Mouse (Mus musculus) left cerebral cortex, adult 9 months (tissue): ENCODE measurements at regions not wholly inside any gene's neighbourhood (a gene's known extent, or its start where the extent isn't known, plus 50 kb on each side); places are given as distances from the start of the nearest gene placed in this dataset.
A peak's percentile ranks its signal among the peaks of the same experiment; 100 is the strongest.

Source experiments
- DNase-seq, 2 experiments: peaks; one replicate each; pipeline ENCODE4 v3.0.0; 2022; ENCODE audit warnings: low spot score in 2 of 2

DNA sequence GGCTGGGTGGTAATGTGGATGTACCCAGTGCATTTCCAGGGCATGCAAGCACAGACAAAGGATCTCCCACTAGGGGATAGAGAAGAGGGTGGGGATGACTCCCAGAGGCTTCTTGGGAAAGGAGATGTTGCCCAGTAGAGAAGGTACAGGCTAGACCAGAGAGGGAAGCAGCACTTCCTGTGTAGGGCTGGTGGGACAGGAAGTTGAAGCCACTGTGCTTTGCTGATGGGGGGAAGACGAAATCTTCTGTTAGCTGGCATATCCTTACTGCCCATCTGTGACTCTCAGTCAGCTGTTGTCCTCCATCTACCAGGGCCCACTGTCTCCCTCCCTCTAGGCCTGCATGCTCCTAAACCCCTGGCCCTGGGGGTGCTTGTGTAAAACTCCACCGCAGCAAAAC, 180.2 kb downstream of the Wdr11 start:
- no peak for DNase-seq

DNA sequence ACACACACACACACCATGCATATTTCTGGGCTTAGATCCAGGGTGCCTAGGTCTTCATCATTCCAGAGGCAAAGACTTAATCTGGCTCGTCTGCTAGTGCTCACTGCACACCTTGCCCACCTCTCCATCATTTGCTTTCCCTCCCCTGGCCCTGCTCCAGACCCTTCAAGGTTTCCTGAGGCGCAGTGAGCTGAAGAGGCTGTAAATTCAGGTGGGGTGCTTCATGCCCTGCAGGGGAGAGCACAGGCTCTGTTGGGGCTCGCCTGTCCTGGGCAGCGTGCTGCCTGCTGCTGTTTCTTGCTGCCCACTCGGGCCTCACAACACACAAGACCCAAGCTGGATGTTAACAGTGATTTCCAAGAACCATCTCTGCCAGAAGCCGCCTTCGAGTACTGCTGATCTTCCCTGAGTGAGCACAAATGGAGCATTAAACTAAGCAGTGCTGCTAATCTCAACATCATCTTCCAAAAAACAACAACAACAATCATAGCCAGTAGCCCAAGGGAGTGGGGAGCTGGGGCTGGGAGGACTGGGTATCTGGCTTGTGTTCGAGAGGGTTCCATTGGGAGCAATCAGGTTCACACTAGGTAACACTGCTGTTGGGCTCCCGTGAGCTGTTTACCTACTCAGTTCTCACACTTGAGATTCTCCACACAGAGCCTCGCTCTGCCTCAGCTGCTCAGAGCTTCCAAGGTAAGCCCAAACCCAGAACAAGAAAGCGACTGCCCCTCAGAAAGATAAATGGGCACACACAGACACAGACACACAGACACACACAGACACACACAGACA, 181.1 kb downstream of the Wdr11 start:
- no peak for DNase-seq

DNA sequence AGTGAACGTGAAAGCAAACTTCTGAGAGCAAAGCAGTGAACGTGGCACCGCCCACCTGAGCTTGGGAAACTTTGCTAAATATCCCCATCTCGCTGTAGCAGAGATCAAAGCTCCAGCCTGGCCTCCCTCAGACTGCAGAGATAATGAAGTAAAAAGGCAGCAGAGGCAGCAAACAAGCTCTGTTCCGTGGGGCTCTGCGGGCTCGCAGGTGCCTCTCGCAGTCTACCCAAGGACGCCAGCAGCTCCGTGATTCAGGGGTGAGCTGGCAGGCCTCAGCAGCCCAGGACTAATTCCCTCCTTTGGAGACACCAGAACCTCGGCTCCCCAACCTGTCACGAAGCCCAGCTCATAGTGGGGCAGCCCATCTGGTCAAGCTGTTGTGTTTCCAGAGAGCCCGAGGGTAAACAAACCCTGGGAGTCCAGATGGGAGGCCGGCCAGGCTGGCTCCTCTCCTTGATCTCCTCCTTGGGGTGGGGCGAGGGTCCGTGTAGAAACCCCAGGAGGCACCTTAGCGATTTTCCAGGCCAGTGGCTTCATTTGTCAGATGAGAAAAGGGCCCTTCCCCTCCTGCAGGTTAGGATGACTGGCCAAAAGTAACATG, 182.7 kb downstream of the Wdr11 start:
- no peak for DNase-seq

DNA sequence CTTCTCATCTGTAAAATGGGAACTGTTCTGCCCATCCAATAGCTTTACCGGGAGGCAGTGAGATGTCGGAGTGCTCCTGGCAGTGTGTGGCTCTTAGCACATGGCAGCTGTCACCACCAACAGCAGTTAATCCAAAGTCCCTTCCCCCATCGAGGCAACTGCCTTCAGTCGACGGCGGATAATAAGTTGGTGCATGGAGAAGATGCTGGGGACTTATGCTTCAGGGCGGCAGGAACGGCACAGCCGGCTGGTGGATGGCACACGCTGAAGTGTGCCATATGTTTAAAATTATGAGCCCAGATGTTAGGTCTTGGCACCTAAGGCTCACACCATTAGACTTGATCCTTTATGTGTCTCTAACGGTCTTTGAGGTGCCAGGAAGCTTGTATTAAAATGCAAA, 183.5 kb downstream of the Wdr11 start:
- DNase-seq = no peak

DNA sequence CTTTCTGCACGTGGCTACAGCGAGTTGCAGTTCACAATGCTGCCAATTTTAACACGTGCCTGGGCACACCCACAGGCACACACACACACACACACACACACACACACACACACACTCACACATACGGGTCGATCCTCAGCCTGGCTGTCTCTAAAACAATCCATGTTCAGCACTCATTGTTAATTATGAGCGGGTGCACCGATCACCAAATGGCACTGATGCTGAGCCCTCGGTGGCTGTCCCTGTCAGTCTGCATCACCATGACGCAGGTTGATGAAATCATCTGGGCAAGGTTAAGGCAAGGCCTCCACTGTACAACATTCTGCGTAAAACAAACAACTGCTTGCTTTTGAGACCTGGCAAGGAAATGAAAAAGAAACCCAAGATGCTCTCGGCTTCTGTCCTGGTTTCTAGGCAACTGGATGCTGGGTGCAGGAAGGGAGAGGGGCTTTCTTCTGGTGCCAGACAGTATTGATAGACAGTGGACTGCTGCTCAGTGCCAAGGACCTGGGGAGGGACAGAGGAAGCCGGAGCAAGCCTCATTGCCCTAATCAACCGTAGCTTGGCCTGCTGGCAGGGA, 187.3 kb downstream of the Wdr11 start:
- peak; percentile 9 to 41 for DNase-seq

DNA sequence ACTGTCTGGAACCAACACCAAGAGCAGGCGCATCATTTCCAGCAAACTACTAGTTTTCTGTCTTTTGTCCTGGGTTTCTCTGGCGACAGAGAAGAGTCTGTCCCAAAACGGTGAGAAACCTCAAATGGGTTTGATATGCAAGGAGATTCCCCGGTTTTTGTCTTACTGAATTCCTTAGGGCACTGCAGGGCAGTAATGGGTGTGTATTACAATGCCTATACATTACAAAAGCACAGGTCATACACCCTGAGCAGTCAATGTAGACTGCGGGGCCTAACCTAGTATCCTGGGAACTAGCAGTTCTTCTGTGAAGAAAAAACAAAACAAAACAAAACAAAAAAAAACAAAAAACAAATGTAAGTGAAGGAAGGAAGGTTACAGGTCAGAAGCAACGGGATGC, 188.3 kb downstream of the Wdr11 start:
- no peak for DNase-seq

DNA sequence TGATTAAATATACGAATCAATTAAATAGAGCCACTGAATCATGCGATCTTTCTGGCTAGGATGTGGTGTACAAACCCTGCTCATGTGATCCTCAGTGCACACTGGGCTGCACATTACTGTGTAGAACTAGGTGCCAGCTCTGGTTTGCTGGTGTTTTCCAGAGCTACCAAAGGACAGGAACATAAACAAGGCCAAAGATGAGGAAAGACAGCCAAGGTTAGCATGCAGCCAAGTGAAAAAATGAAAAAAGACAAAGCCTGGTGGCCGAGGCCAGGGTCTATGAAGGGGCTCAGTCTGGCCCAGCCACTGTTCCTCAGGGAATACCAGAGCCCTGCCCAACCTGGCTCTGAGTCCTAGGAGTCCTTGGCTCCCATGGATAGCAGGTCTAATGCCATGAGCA, 190.1 kb downstream of the Wdr11 start:
- DNase-seq = peak in 1 of 2 experiments; percentile 10

DNA sequence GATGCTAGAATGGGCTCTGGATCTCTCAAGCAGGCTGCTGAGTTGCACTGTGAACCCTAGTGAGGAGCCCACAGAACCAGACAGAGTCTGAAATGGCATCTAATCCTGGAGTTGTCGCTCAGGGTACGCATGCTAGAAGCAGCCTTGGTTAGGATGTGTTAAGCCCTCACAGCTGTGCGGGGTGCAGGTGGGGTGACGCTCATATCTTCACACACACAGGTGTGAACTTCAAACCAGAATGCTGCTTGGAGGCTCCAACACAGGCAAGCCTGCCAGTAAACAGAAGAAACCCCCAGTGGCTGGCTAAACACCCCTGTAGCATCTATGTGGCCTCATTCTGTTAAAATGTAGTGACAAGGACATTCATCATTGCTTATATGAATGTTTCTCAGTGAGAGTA, 193.3 kb downstream of the Wdr11 start:
- no peak for DNase-seq

DNA sequence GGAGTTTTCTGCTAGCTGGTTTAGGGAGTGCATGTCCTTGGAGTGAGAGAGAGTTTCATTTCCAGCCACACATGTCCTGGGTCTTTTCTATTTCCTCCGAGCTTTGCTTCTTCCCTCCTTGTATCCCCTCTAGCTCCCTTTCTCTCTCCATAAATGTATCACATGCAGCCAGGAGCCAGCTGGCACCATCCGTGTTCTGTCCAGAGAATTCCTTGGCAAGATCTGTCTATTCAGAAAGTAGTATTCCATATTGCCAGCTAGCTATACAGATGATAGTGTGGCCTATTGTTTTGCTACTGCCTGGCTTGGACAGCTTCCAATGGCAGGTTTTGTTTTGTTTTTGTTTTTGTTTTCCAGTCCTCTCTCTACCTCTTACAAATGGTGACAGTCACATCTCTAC, 195.3 kb downstream of the Wdr11 start:
- DNase-seq = no peak

DNA sequence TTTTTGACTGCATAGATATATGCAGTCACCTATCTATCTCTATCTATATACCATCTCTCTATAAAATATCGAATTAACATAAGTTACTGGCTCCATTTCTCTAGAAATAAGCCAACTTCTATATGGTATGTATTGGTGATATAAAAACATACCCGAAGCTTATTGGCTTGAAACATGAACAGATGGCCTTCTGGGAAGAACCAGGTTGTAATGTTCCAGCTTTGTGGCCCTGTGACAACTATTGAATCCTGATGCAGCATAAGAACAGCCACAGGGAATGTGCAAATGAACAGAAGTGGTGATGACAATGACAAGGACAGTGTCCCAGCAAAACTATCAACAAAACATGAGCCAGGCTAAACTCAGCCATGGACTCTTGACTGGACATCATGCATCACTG, 196.1 kb downstream of the Wdr11 start:
- DNase-seq = no peak

DNA sequence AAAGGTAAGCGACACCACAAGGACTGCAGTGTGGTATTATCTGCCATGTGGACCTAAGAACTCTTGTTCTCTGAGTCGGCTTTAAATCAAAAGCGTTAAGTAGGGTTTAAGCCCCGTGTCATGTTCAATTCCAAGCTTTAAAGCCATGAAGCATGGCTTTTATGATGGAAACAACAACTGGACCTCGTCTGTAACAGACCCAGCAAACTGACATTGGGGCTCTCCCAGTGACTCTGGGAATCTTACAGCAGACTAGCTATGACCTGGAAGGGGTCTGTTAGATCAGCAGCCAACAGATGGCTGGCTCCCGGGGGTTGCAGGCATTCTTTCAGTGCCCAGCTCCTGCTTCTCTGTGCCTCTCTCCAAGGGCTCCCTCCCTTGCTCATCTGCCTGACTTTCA, 197.8 kb downstream of the Wdr11 start:
- no peak for DNase-seq

DNA sequence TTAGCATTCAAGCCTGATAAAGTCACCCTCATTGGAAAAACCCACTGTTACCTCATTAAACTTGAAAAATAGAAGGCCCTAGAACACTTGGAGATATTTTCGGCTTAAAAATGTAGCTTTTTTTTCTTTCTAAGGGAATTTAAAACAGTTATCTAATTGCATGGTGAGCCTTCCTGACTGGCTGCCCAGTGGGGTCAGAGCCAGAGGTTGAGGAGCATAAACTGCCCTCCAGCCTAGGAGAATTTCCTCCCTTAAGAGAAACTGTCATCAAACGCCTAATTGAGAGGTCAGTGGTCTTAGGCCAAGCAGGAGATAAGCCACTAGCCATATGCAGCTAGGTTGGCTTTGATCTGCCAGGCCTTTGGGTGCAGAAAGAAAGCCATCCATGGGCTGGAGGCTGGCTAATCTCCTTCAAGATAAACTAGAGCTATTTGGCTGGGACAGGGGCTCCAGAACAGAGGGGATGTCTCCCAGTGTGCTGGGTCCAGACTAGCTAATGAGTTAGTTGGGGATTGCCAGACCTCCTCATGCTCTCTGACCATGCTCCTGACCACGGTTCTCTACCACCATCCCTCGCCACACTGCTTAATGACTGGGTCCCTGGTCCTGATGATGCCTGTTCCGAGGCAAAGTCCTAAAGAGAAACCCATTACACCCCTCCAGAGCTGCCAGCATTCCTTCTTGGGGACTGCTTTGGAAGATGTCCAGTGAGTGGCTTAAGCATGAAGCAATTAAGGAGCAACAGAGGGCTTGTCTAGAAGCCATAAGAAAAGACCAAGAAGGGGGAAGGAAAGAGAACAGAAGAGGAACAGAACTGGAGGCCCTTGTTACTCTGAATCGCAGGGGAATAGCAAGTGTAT, 199.2 kb downstream of the Wdr11 start:
- no peak for DNase-seq

DNA sequence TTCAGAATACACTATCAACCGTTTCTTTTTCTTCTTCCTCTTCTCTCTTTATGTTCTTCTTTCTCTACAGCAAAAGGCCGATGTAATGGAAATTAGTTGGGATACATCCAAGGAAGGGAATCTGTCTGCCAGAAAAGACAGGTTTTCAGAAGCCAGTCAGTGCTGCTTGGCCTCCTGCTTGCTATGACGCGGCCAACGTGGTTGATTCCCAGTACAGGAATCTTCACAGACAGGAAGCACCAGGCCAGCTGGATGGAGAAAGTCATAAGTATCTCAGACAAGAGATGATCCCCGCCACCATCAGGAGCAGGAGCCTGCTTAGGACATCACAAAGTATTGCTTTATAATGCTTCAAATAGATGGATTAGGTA, 199.8 kb downstream of the Wdr11 start:
- no peak for DNase-seq

DNA sequence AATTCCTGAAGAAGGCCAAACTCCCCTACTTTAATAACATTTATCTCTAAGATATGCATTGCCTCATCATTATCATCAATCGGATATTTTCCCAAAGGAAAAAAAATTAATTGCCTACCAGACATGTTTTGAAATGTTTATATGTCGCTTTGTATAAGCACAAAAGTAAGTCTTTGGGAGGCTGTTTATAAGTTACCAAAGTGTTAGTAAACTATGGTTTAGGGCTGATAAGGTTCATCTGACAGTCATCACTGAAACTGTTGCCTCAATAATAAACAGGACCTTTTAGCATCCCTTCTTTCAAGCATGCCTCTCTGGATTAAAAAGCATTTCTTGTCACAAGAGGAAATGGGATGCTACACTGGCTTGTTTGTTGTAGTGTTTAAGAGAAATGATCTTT, 202.1 kb downstream of the Wdr11 start:
- DNase-seq = no peak

DNA sequence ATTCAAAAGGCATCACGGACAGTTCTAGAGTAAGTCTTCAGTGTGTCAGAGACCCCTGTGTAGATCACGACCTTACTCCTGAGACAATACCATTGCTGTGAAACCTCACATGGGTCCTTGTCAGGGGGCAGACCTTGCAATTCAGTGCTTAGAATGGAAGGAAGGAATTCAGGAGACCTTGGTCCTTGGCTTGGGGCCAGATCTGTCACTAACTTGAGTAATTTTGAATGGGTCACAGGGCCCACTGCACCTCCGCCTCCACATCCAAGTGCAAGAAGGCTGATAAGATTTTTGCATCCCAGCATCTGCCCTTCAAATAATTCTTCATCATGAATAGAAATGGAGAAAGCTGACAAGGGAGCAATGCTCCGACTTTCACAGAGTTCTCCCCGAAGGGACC, 202.6 kb downstream of the Wdr11 start:
- DNase-seq = no peak

DNA sequence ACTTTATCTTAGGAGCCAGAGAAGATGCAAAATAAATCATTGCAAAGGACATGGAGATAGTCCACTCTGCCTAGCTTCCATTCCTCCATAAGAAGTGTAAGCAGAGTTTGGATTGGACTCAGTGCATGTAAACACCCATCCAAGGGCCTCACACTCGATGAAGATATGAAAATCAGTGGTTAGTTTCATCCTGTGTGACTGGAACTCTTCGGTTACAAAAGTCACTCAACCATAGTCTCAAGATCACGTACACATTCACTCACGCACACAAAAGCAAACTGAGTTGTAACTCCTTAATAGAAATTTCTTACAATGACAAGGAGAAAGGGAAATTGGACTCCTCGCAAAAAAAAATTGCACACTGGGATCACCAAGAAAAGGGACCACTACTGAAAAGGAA, 206.9 kb downstream of the Wdr11 start:
- DNase-seq = no peak

DNA sequence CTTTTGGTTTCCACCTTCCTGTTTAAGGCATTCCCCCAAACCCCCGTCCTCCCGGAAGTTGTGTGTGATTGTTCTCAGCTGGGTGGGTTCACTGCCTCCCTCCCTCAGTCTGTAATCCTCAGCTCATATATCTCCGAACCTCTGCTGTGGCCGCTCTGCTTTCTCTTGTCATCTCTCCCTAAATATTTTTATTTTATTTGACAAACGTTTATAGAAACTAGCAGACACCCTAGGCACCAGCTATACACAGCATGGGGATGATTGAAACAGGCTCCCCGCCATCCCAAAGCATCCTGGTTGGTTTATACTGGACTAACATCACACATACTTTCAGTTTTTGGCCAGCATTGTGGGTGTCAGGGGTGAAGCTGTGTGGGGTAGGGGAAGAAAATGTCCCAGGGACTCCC, 208.8 kb downstream of the Wdr11 start:
- DNase-seq = no peak

DNA sequence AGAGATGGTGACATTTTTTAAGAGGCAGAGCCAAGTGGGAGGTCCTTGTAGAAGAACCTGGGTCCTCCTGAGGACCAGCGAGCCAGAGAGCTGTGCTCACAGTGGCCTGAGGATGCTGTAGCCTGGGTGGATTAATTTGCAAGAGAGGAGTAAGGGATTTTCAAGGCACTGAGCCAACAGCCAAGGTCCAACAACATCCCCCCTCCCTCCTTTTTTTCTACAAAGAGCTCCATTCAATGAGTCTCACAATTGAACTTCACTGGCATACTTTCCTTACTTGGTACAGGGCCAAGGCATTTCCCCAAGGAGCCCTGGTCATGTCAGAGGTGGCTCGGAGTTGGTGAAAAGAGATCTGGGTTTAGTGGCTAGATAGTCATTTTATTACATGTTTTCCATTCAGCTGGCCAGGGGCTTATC, 209.8 kb downstream of the Wdr11 start:
- peak in 1 of 2 experiments; percentile 31 for DNase-seq

DNA sequence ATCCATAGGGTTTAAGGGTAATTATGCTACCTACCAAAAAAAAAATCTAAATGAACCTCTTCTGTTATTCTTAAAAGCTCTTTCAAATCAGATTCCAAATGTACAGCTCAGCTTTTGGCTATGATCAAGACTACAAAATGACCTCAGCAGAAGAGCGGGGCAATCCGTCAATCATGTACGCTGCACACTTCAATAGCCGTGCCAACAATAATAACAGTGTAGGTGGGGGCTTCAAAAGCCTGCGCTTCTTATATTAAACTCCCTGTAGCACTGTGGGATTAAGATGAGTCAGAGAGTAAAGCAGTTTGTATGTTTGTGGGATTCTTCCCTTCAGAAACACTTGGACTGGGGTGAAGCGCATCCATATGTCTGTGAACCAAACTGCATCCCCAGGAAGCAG, 210.5 kb downstream of the Wdr11 start:
- no peak for DNase-seq

DNA sequence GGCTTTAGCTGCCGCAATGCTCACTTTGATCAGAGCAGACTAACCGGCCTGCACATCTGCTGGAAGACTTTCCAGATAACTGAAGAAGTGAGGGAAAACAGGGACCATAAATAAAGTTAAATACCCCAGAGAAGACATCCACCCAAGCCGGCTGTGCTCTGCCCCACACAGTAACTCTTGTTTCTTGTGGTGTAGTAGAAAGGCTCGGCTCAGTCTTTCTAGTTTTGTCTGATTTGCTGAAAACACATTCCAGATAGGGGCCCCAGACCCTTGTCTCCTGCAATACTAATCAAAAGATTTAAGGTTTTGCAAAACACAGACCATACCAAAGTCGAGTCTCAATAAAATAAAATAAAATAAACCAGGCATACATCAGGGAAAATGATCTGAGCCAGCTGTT, 213.7 kb downstream of the Wdr11 start:
- DNase-seq = no peak

DNA sequence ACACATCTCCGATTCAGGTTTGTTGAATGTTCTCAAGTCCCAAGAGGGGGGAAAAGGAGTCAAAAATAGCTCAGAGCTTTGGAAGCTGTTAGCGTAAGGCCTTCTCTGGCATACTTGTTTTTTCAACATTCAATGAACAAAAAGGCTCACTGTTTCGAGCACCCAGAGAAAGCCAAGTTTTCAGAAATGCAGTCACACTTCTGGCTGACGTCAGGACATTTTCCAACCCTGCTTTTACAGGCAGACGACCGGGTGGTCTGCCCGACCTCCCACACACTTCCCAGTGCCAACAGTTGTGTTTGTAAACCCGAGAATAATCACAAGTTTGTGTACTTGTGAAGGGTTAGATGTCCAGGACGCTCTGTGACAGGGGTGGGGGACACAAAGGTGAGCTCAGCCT, 218.5 kb downstream of the Wdr11 start:
- peak in 1 of 2 experiments; percentile 26 for DNase-seq

DNA sequence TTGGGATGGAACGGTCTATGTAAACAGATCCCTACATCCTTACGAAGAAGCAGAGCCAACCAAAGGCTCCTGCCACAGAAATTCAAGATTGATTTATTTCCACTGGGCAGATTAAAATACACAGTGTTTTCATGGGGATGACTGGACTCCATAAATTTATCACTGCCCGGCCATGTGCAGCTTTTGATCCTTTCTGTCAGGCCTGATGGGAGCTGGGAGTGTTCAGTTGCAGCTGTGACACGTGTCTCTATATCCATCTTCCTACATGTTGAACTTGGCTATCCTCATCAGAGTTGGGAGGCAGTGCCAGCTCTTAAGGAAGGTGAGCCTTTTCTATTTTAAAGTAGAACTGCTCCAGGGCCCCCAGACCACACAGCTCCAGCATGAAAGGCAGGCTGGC, 218.9 kb downstream of the Wdr11 start:
- DNase-seq = no peak
